Mouse (Mus musculus) ES-E14 (cell line): ENCODE results near the gene Themis2.

ENCODE experiments used
- CHD2 ChIP-seq: IDR thresholded peaks from 2 replicates; pipeline ENCODE4 v1.6.1; 2014; ENCODE audit warnings: mild to moderate bottlenecking, low read depth, low read length, inconsistent platforms
- HCFC1 ChIP-seq: IDR thresholded peaks from 2 replicates; pipeline ENCODE4 v1.6.1; 2012; ENCODE audit warnings: low read length, inconsistent platforms, borderline replicate concordance; ENCODE audit not compliant: insufficient read depth
- ZC3H11A ChIP-seq: IDR thresholded peaks from 2 replicates; pipeline ENCODE4 v1.6.1; 2012; ENCODE audit warnings: low read depth, mild to moderate bottlenecking, inconsistent platforms, low read length, borderline replicate concordance
- ZNF384 ChIP-seq: IDR thresholded peaks from 2 replicates; pipeline ENCODE4 v1.6.1; 2012; ENCODE audit warnings: low read depth, low read length, inconsistent platforms

DNA sequence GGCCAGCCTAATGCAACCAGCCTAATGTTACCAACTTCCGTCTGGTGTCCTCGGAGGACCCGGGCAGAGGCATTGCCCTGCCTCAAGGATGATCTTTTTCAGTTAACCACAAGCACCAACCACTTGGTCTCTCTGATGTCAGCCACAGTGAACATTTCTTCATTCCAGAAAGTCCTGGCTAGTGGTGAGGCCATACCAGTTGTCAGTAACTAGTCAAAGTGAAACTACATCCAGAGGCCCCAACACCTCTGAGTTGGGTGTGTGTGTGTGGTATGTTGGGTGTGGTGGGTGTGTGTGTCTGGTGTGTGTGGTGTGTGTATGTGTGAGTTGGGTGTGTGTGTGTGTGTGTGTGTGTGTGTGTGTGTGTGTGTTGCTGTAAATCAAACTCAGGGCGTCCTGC lies 47.4 kb downstream of the Themis2 start:
- TF ChIP-seq ZC3H11A (no peak), HCFC1 (no peak), CHD2 (no peak), ZNF384 (no peak)
